Mouse (Mus musculus) mouse trophoblast stem cell (cell line): ENCODE measurements at regions not wholly inside any gene's neighbourhood (a gene's known extent, or its start where the extent isn't known, plus 50 kb on each side); places are given as distances from the start of the nearest gene placed in this dataset.

Source experiments
- in situ Hi-C, 2 experiments: fragments of 300-500 bp; cut with MseI, MboI; formaldehyde crosslinking; loops; 2 replicates in 1 of 2; 3 replicates in 1 of 2; pipeline ENCODE4 v1.15.1; 2025

- in situ Hi-C loops, result no loop called here
These were observed 283.8 kb upstream of the Kif2a start for GRCm38 (mm10) chr13:107305738-107306137.

- in situ Hi-C loops, result no loop called here
These were observed 282.0 kb upstream of the Kif2a start for GRCm38 (mm10) chr13:107303878-107304277.

- in situ Hi-C loops, result no loop called here
These were observed 281.4 kb upstream of the Kif2a start for GRCm38 (mm10) chr13:107303322-107303721.

GRCm38 (mm10) chr13:107300792-107301191 is 278.9 kb upstream of the Kif2a start:
- in situ Hi-C loops, result no loop called here

GRCm38 (mm10) chr13:107264581-107264980 is 242.7 kb upstream of the Kif2a start:
- in situ Hi-C loops, result no loop called here

GRCm38 (mm10) chr13:107261479-107262050 is 239.6 kb upstream of the Kif2a start:
- in situ Hi-C loops, result no loop called here

GRCm38 (mm10) chr13:107260274-107260673 is 238.3 kb upstream of the Kif2a start:
- in situ Hi-C loops, result no loop called here

- in situ Hi-C loops, result no loop called here
These were observed 226.0 kb upstream of the Kif2a start for GRCm38 (mm10) chr13:107247792-107248505.

GRCm38 (mm10) chr13:107246956-107247751 is 225.2 kb upstream of the Kif2a start:
- in situ Hi-C loops, result no loop called here

GRCm38 (mm10) chr13:107244173-107244572 is 222.2 kb upstream of the Kif2a start:
- in situ Hi-C loops, result no loop called here

- in situ Hi-C loops, result no loop called here
These were observed 217.1 kb upstream of the Kif2a start for GRCm38 (mm10) chr13:107239035-107239387.

GRCm38 (mm10) chr13:107238364-107239034 is 216.6 kb upstream of the Kif2a start:
- in situ Hi-C loops, result no loop called here

GRCm38 (mm10) chr13:107219456-107219855 is 197.5 kb upstream of the Kif2a start:
- in situ Hi-C loops, result no loop called here

- in situ Hi-C loops, result no loop called here
These were observed 196.4 kb upstream of the Kif2a start for GRCm38 (mm10) chr13:107218351-107218750.

GRCm38 (mm10) chr13:107217825-107218224 is 195.9 kb upstream of the Kif2a start:
- in situ Hi-C loops, result no loop called here

GRCm38 (mm10) chr13:107213281-107213680 is 191.4 kb upstream of the Kif2a start:
- in situ Hi-C loops, result no loop called here

- in situ Hi-C loops, result no loop called here
These were observed 188.8 kb upstream of the Kif2a start for GRCm38 (mm10) chr13:107210676-107211075.

- in situ Hi-C loops, result no loop called here
These were observed 185.6 kb upstream of the Kif2a start for GRCm38 (mm10) chr13:107207354-107208181.

- in situ Hi-C loops, result no loop called here
These were observed 177.9 kb upstream of the Kif2a start for GRCm38 (mm10) chr13:107199875-107200274.

GRCm38 (mm10) chr13:107193426-107193825 is 171.5 kb upstream of the Kif2a start:
- in situ Hi-C loops, result no loop called here

GRCm38 (mm10) chr13:107187258-107187878 is 165.4 kb upstream of the Kif2a start:
- in situ Hi-C loops, result no loop called here
